Mouse (Mus musculus) intestine, embryonic 16.5 days (tissue): ENCODE measurements around the gene Col26a1. TPM values are rescaled to one million over a fixed set of nuclear protein-coding genes. Genes with fewer than 3 reads are reported as not detected.
A peak's percentile ranks its signal among the peaks of the same experiment; 100 is the strongest.

ENCODE experiments used
- ATAC-seq: fragments of 200-750 bp; cut with Nextera tagmentation; 2 replicates; pipeline ENCODE4 v1.8.0; 2017; ENCODE audit warnings: moderate TSS enrichment, moderate library complexity
- H3K27ac ChIP-seq: fragments of 300-500 bp; sonication (generic); 2 replicates; pipeline ENCODE4 v1.5.1; 2014; ENCODE audit warnings: mild to moderate bottlenecking, low read length
- H3K27me3 ChIP-seq: fragments of 300-500 bp; sonication (generic); replicated peaks from 2 replicates; pipeline ENCODE4 v1.6.1; 2014; ENCODE audit warnings: low read length, control low read depth, mixed read lengths; ENCODE audit not compliant: control insufficient read depth, insufficient read depth
- H3K36me3 ChIP-seq: fragments of 300-500 bp; sonication (generic); 2 replicates; pipeline ENCODE4 v1.6.1; 2014; ENCODE audit warnings: low read length, control low read depth; ENCODE audit not compliant: control insufficient read depth, insufficient read depth
- H3K4me1 ChIP-seq: fragments of 300-500 bp; sonication (generic); 2 replicates; pipeline ENCODE4 v1.6.1; 2014; ENCODE audit warnings: low read length, control low read depth, mixed read lengths; ENCODE audit not compliant: control insufficient read depth, insufficient read depth
- H3K4me2 ChIP-seq: fragments of 300-500 bp; sonication (generic); 2 replicates; pipeline ENCODE4 v1.6.1; 2014; ENCODE audit warnings: low read depth, low read length, control low read depth
- H3K4me3 ChIP-seq: fragments of 300-500 bp; sonication (generic); 2 replicates; pipeline ENCODE4 v1.5.1; 2014; ENCODE audit warnings: mild to moderate bottlenecking, low read length
- H3K9ac ChIP-seq: fragments of 300-500 bp; sonication (generic); 2 replicates; pipeline ENCODE4 v1.6.1; 2014; ENCODE audit warnings: low read depth, low read length
- H3K9me3 ChIP-seq: fragments of 300-500 bp; sonication (generic); 2 replicates; pipeline ENCODE4 v1.6.1; 2016; ENCODE audit warnings: low read length, control low read depth; ENCODE audit not compliant: control insufficient read depth
- WGBS: fragments of 180-500 bp; shearing (Covaris S2); extraction: QIAGEN DNeasy Blood & Tissue Kit; methylation state at CpG from one replicate; pipeline ENCODE4 v1.1.7; 2014; 5-methylcytosine and 5-hydroxymethylcytosine counted together
- polyA plus RNA-seq: library from polyadenylated mRNA; unstranded; fragments of >200 nt; fragmentation: Nextera tagmentation; extraction: Ambion mirVana; gene quantifications from 2 replicates; pipeline ENCODE4 v1.2.1, GENCODE M21; 2015

The Col26a1 gene
- polyA plus RNA-seq, 1 experiment from 2014 or later, result 6.8 TPM

GRCm38 (mm10) chr5:136710742-136711141 is 172.3 kb downstream of the Col26a1 start:
- 46% methylated on average over 4 of the region's 4 CpGs for WGBS
- Histone ChIP-seq H3K9ac (no peak overlapping the region), H3K4me2 (no peak overlapping the region), H3K36me3 (no peaks in the 10 kb centered on the region), H3K27ac (no peak overlapping the region), H3K4me3 (no peak overlapping the region), H3K27me3 (0 out of 2 replicates have a peak, but pooled peaks cover 3% of the 10 kb centered on the region), H3K4me1 (peaks cover 7% of the 10 kb centered on the region; the same call in 1 of the 2 replicates), H3K9me3 (no peaks in the 10 kb centered on the region)
- no peak; the same call in 1 of the 2 replicates for ATAC-seq

GRCm38 (mm10) chr5:136708116-136708515 is 174.9 kb downstream of the Col26a1 start:
- Histone ChIP-seq H3K27me3 (no peaks in the 10 kb centered on the region), H3K27ac (no peak overlapping the region), H3K4me3 (no peak overlapping the region), H3K36me3 (no peaks in the 10 kb centered on the region), H3K4me1 (0 out of 2 replicates have a peak, but pooled peaks cover 3% of the 10 kb centered on the region), H3K9ac (no peak overlapping the region), H3K9me3 (no peaks in the 10 kb centered on the region), H3K4me2 (no peak overlapping the region)
- no peak for ATAC-seq
- 76% methylated on average over 12 of the region's 12 CpGs for WGBS

DNA sequence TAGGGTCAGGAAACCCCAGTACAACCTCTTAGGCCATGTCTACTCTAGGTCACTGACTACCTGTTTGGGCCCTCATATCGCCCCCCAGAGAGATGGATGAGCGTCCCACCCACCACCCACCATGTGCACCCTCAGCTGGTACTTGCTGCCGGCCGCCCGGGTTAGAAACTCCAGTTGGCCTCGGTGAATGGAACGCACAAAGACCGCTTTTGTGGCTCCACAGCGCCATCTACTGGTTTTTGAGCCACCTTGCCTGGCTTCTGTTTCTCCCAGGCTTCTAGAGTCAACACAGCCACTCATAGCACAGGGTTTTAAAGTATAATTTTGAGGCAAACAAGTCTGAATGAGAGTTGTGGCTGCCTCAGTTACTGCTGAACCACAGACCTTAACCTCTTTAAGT is 176.2 kb downstream of the Col26a1 start:
- no peaks in the 10 kb centered on the region for H3K9me3 ChIP-seq
- no peak overlapping the region for H3K4me3 ChIP-seq
- no peaks in the 10 kb centered on the region for H3K27me3 ChIP-seq
- H3K4me1 ChIP-seq, result 0 out of 2 replicates have a peak, but pooled peaks cover 6% of the 10 kb centered on the region
- WGBS, result under 1% methylated on average over 9 of the region's 9 CpGs
- H3K27ac ChIP-seq, result no peak overlapping the region
- ATAC-seq, result 0 out of 2 replicates have a peak, but pooled peaks have one; percentile 11
- no peak overlapping the region for H3K4me2 ChIP-seq
- no peaks in the 10 kb centered on the region for H3K36me3 ChIP-seq
- H3K9ac ChIP-seq, result no peak overlapping the region

DNA sequence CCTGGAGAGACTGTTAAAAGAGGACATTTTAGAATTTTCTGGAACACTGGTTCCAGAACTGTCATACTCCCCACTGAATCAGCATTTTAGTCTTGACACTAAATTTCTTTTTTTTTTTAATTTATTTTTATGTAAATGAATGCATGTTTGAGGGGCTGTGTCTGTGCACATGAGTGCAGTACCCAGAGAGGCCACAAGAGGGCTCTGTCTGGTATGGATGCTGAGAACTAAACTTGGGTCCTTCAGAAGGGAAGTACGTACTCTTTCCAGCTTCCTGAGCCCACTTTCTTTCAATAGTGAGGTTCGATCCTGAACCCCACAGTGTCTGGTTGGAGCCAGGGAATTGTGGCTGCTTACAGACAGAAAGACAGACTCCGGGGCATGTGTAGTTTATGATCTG is 177.5 kb downstream of the Col26a1 start:
- 95% methylated on average over 3 of the region's 3 CpGs for WGBS
- H3K27me3 ChIP-seq, result no peaks in the 10 kb centered on the region
- ATAC-seq, result no peak
- no peaks in the 10 kb centered on the region for H3K9me3 ChIP-seq
- H3K4me3 ChIP-seq, result no peak overlapping the region
- H3K4me2 ChIP-seq, result no peak overlapping the region
- no peak overlapping the region for H3K27ac ChIP-seq
- H3K4me1 ChIP-seq, result 0 out of 2 replicates have a peak, but pooled peaks cover 7% of the 10 kb centered on the region
- H3K9ac ChIP-seq, result no peak overlapping the region
- H3K36me3 ChIP-seq, result no peaks in the 10 kb centered on the region

GRCm38 (mm10) chr5:136704151-136704550 is 178.9 kb downstream of the Col26a1 start:
- H3K9ac ChIP-seq, result no peak overlapping the region
- WGBS, result 77% methylated on average over 8 of the region's 8 CpGs
- no peak overlapping the region for H3K4me3 ChIP-seq
- H3K36me3 ChIP-seq, result no peaks in the 10 kb centered on the region
- H3K9me3 ChIP-seq, result no peaks in the 10 kb centered on the region
- H3K4me1 ChIP-seq, result 0 out of 2 replicates have a peak, but pooled peaks cover 7% of the 10 kb centered on the region
- H3K27ac ChIP-seq, result no peak overlapping the region
- no peak overlapping the region for H3K4me2 ChIP-seq
- ATAC-seq, result no peak
- no peaks in the 10 kb centered on the region for H3K27me3 ChIP-seq

GRCm38 (mm10) chr5:136703751-136704150 is 179.3 kb downstream of the Col26a1 start:
- Histone ChIP-seq H3K9me3 (no peaks in the 10 kb centered on the region), H3K4me1 (0 out of 2 replicates have a peak, but pooled peaks cover 7% of the 10 kb centered on the region), H3K27me3 (no peaks in the 10 kb centered on the region), H3K36me3 (no peaks in the 10 kb centered on the region), H3K4me3 (no peak overlapping the region), H3K27ac (no peak overlapping the region), H3K9ac (no peak overlapping the region), H3K4me2 (no peak overlapping the region)
- ATAC-seq, result peak; percentile 55; the same call in 1 of the 2 replicates
- 49% methylated on average over 3 of the region's 3 CpGs for WGBS

- WGBS, result 55% methylated on average over 3 of the region's 3 CpGs
- ATAC-seq, result peak; percentile 89
Observed at GRCm38 (mm10) chr5:136702159-136702725, 180.8 kb downstream of the Col26a1 start.

DNA sequence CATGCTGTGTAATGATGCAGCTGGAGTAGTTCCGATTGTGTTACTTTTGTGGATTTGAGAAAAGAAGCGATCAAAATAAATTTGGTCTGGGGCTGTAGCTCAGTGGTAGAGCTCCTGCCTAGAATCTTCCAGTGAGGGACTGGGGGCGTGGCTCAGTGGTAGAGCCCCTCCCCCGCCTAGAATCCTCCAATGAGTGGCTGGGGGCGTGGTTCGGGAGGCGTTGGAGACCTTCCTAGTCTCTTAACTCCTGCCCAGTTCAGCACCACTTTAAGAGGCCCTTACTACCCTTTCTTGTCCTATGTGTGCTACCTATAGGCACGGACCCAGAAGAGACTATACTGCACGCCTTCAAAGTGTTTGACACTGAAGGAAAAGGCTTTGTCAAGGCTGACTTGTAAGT is 185.4 kb downstream of the Col26a1 start:
- H3K27ac ChIP-seq, result no peak overlapping the region
- no peak overlapping the region for H3K9ac ChIP-seq
- no peaks in the 10 kb centered on the region for H3K9me3 ChIP-seq
- H3K4me3 ChIP-seq, result no peak overlapping the region
- no peaks in the 10 kb centered on the region for H3K36me3 ChIP-seq
- peaks cover 11% of the 10 kb centered on the region; the same call in 1 of the 2 replicates for H3K4me1 ChIP-seq
- no peak overlapping the region for H3K4me2 ChIP-seq
- H3K27me3 ChIP-seq, result no peaks in the 10 kb centered on the region
- WGBS, result 76% methylated on average over 9 of the region's 9 CpGs
- ATAC-seq, result no peak

More at GRCm38 (mm10) chr5:136702159-136702725, 180.8 kb downstream of the Col26a1 start:
- H3K9ac ChIP-seq, result peak overlapping the region; percentile 30; the same call in 1 of the 2 replicates
- peak overlapping the region; percentile 26 for H3K27ac ChIP-seq
- H3K36me3 ChIP-seq, result no peaks in the 10 kb centered on the region
- H3K9me3 ChIP-seq, result no peaks in the 10 kb centered on the region
- H3K4me1 ChIP-seq, result 0 out of 2 replicates have a peak, but pooled peaks cover 7% of the 10 kb centered on the region
- H3K27me3 ChIP-seq, result no peaks in the 10 kb centered on the region
- no peak overlapping the region for H3K4me3 ChIP-seq
- no peak overlapping the region for H3K4me2 ChIP-seq

GRCm38 (mm10) chr5:136696516-136696915 is 186.5 kb downstream of the Col26a1 start:
- peaks cover 7% of the 10 kb centered on the region; the same call in 1 of the 2 replicates for H3K4me1 ChIP-seq
- H3K36me3 ChIP-seq, result no peaks in the 10 kb centered on the region
- peak; percentile 63 for ATAC-seq
- 73% methylated on average over 5 of the region's 5 CpGs for WGBS
- H3K9me3 ChIP-seq, result no peaks in the 10 kb centered on the region
- H3K4me2 ChIP-seq, result no peak overlapping the region
- no peaks in the 10 kb centered on the region for H3K27me3 ChIP-seq
- H3K9ac ChIP-seq, result no peak overlapping the region
- no peak overlapping the region for H3K27ac ChIP-seq
- no peak overlapping the region for H3K4me3 ChIP-seq
